Mouse (Mus musculus) embryo, embryonic 11 days (tissue): ENCODE measurements around the gene Prl8a9.

ENCODE experiments used
- DNase-seq: peaks from one replicate; pipeline ENCODE4 v3.0.0-alpha.2; 2015

The Prl8a9 gene

DNA sequence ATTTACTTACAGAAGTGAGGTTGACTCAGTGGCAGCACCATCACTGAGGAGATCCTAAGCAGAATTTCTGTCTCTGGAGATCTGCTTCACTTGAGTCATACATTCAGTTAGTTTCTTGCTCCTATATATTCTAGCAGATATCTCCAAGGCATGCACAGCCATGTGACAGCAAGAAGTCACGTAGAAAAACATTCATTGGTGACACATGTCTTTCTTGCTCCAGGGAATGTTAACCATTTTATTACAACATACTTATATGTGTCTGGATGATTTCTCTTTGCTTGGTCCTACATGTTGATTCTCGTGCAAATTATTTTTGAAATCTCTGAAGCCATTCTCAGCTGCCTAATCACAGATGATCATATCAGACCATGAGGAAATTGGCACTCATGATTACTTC is at the start of gene Prl8a9:
Gene Prl8a9 (minus strand): TSS at position 101 of the 400 bp plus-strand sequence.
- no peak for DNase-seq

DNA sequence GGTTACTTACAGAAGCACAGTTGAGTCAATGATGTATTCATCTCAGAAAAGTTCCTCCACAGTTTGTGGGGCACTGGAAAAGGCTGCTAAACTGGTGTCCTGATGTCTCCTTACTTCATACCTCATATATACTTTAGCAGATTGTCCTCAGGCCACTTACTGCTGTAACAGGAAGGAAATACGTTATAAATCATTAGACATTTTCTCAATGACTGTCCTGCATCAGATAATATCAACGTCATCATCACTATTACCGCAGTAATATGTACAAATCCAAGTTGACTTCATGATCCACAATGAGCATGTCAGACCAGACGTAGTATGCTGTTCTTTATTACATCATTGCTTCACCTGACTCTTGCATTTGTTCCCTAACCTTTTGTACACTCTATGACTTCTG is 46.1 kb upstream of the Prl8a9 start, which contains the start of gene Prl7b1:
Gene Prl7b1 (minus strand): TSS at position 101 of the 400 bp plus-strand sequence.
- no peak for DNase-seq

DNA sequence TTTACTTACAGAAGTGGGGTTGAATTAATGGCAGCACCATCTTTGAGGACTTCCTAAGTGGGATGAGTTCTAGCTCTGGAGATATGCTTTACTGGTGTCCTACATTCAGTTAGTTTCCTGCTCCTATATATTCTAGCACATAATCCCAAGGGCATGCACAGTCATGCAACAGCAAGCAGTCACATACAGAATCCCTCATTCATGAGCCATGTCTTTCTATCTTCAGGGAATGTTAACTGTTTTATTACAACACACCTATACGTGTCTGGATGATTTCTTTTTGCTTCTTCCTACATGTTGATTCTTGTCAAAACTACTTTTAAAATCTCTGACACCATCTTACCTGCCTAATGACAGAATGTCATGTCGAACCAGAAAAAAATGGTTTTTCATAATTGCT is 17.7 kb upstream of the Prl8a9 start, which contains the start of gene Prl8a1:
Gene Prl8a1 (minus strand): TSS at position 101 of the 400 bp plus-strand sequence.
- no peak for DNase-seq

DNA sequence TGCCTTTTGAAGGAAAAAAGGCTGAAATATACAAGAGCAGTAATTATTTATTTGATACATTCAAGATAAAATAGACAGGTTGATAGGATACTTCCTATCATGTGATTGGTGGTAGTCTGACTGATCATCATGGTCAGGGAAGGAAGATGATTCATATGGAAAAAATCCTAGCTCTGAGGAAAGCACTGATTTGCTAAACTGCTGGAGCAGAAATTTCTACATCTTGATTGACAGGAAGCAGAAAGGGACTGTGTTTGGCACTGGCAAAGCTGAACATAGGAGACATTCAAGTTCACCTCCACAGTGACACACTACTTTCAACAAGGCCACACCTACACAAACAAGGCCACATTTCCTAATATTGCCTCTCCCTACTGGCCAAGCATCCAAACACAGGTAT is 11.1 kb downstream of the Prl8a9 start:
- DNase-seq: no peak

DNA sequence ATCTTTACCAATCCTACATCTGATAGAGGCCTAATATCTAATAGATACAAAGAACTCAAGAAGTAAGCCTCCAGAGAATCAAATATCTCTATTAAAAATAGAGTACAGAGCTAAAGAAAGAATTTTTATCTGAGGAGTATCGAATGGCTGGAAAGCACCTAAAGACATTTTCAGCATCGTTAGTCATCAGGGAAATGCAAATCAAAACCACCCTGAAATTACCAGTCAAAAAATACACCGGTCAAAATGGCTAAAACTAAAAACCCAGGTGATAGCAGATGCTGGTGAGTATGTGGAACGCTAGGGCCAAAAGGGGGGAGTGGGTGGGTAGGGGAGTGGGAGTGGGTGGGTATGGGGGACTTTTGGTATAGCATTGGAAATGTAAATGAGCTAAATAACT is 41.2 kb downstream of the Prl8a9 start:
- no peak for DNase-seq

DNA sequence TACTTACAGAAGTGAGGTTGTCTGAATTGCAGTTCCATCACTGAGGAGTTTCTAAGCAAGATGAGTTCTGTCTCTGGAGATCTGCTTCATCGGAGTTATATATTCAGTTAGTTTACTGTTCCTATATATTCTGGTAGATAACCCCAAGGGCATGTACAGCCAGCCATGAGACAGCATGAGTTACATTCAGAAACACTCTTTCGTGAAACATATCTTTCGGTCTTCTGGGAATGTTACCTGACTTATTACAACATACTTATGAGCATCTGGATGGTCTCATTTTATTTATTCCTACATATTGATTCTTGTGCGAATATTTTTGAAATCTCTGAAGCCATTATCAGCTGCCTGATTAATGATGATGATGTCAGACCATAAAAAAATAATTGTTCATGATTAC is 51.3 kb downstream of the Prl8a9 start, which contains the start of gene Prl8a8:
Gene Prl8a8 (minus strand): TSS at position 101 of the 400 bp plus-strand sequence.
- no peak for DNase-seq
